Mouse (Mus musculus) hindbrain, postnatal 0 days (tissue): ENCODE data around the gene Gm49387. TPM values are rescaled to one million over a fixed set of nuclear protein-coding genes. Genes with fewer than 3 reads are reported as not detected.
"Not testable (repeated sequence)": the region's sequence is repeated elsewhere in the genome, so short reads cannot be mapped to it uniquely, and the experiment has no call there.

Source experiments
- ATAC-seq: fragments of 200-750 bp; cut with Nextera tagmentation; 2 replicates; pipeline ENCODE4 v1.8.0; 2017; ENCODE audit warnings: mild to moderate bottlenecking, moderate TSS enrichment, moderate library complexity
- DNase-seq: peaks from one replicate; pipeline ENCODE4 v3.0.0-alpha.2; 2015; ENCODE audit warnings: low spot score
- H3K27ac ChIP-seq: fragments of 300-500 bp; sonication (generic); 2 replicates; pipeline ENCODE4 v1.5.1; 2014; ENCODE audit warnings: mild to moderate bottlenecking
- H3K27me3 ChIP-seq: fragments of 300-500 bp; sonication (generic); 2 replicates; pipeline ENCODE4 v1.6.1; 2014; ENCODE audit warnings: low read length, mixed read lengths; ENCODE audit not compliant: insufficient read depth
- H3K36me3 ChIP-seq: fragments of 300-500 bp; sonication (generic); 2 replicates; pipeline ENCODE4 v1.6.1; 2014; ENCODE audit warnings: low read length, mixed read lengths; ENCODE audit not compliant: insufficient read depth
- H3K4me1 ChIP-seq: fragments of 300-500 bp; sonication (generic); 2 replicates; pipeline ENCODE4 v1.6.1; 2014; ENCODE audit warnings: antibody characterized with exemption, low read length, mixed read lengths; ENCODE audit not compliant: insufficient read depth
- H3K4me2 ChIP-seq: fragments of 300-500 bp; sonication (generic); 2 replicates; pipeline ENCODE4 v1.6.1; 2014; ENCODE audit warnings: low read depth, mild to moderate bottlenecking, low read length, moderate library complexity, mixed read lengths
- H3K4me3 ChIP-seq: fragments of 300-500 bp; sonication (generic); 2 replicates; pipeline ENCODE4 v1.5.1; 2014; ENCODE audit warnings: low read length
- H3K9ac ChIP-seq: fragments of 300-500 bp; sonication (generic); replicated peaks from 2 replicates; pipeline ENCODE4 v1.6.1; 2014; ENCODE audit warnings: mild to moderate bottlenecking, low read length, moderate library complexity, mixed read lengths
- H3K9me3 ChIP-seq: fragments of 300-500 bp; sonication (generic); 2 replicates; pipeline ENCODE4 v1.6.1; 2016; ENCODE audit warnings: low read length, mixed read lengths
- CTCF ChIP-seq: IDR thresholded peaks from 2 replicates; pipeline ENCODE4 v1.5.1; 2016; ENCODE audit warnings: antibody characterized with exemption, control low read depth, low read depth
- WGBS: fragments of 180-500 bp; shearing (Covaris S2); extraction: QIAGEN DNeasy Blood & Tissue Kit; methylation state at CpG from one replicate; pipeline ENCODE4 v1.1.7; 2014; 5-methylcytosine and 5-hydroxymethylcytosine counted together
- polyA plus RNA-seq: library from polyadenylated mRNA; unstranded; fragments of >200 nt; fragmentation: Nextera tagmentation; extraction: Ambion mirVana; gene quantifications from 2 replicates; pipeline ENCODE4 v1.2.1, GENCODE M21; 2015
- total RNA-seq: library from RNA; depleted of rRNA; stranded (reverse); fragments of >200 nt; gene quantifications from 2 replicates; pipeline ENCODE4 v1.2.3, GENCODE M21; 2014

Gm49387 gene
- total and polyA plus RNA-seq, 2 experiments from 2014 or later, result not detected

- ATAC-seq, result no peak
- H3K4me3 ChIP-seq, result no peak overlapping the region
- no peak for TF ChIP-seq CTCF
- no peak overlapping the region for H3K4me2 ChIP-seq
- H3K27ac ChIP-seq, result no peak overlapping the region
- H3K36me3 ChIP-seq, result no peaks in the 10 kb centered on the region
- 80% methylated on average over 9 of the region's 9 CpGs for WGBS
- DNase-seq, result no peak
- no peaks in the 10 kb centered on the region for H3K4me1 ChIP-seq
- no peaks in the 10 kb centered on the region for H3K9me3 ChIP-seq
- H3K9ac ChIP-seq, result no peak overlapping the region
- no peaks in the 10 kb centered on the region for H3K27me3 ChIP-seq
Measured at GRCm38 (mm10) chr14:31617204-31617603, 23.5 kb downstream of the Gm49387 start.

DNA sequence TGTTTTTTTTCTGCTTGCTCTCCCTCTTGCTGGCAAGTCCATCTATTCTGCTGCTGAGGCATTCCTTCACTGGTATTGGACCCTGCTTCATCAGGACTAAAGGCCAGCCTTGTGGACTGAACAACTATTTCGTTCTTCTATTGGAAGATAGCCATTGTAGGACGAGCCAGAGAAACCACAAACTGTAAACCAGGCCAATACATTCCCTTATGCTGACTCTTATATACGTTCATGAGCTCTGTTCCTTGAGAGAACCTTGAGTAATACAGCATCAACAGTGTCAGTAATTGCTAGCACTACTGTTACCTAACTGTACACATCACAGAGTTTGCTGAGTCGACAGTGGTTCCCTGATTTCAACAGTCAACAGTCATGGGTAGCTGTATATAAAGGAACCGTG lies 27.0 kb downstream of the Gm49387 start:
- no peaks in the 10 kb centered on the region for H3K27me3 ChIP-seq
- H3K36me3 ChIP-seq, result no peaks in the 10 kb centered on the region
- no peak overlapping the region for H3K4me3 ChIP-seq
- no peak for DNase-seq
- no peaks in the 10 kb centered on the region for H3K9me3 ChIP-seq
- WGBS, result 83% methylated on average over 5 of the region's 5 CpGs
- no peak for TF ChIP-seq CTCF
- H3K27ac ChIP-seq, result no peak overlapping the region
- ATAC-seq, result no peak
- no peak overlapping the region for H3K9ac ChIP-seq
- H3K4me1 ChIP-seq, result no peaks in the 10 kb centered on the region
- no peak overlapping the region for H3K4me2 ChIP-seq

DNA sequence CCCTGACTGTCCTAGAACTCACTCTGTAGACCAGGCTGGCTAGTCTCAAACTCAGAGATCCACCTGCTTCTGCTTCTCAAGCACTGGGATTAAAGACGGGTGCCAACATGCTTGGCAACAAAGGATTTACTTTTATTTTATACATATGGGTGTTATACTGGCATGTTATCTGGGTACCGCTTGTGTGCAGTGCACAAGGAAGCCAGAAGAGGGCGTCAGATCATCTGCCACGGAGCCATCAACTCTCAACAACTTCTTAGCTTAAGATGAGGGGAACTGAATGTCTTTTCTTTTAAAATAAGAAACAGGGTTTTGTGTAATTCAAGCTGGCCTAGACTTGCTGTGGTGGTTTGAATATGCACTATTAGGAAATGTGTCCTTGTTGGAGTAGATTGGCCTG lies 28.7 kb downstream of the Gm49387 start:
- no peak overlapping the region for H3K27ac ChIP-seq
- no peak overlapping the region for H3K9ac ChIP-seq
- peak; percentile 26; the same call in 1 of the 2 replicates for TF ChIP-seq CTCF
- H3K27me3 ChIP-seq, result no peaks in the 10 kb centered on the region
- H3K4me3 ChIP-seq, result no peak overlapping the region
- 70% methylated on average over 4 of the region's 4 CpGs for WGBS
- no peaks in the 10 kb centered on the region for H3K9me3 ChIP-seq
- ATAC-seq, result no peak
- no peak overlapping the region for H3K4me2 ChIP-seq
- H3K4me1 ChIP-seq, result no peaks in the 10 kb centered on the region
- DNase-seq, result no peak
- H3K36me3 ChIP-seq, result no peaks in the 10 kb centered on the region

DNA sequence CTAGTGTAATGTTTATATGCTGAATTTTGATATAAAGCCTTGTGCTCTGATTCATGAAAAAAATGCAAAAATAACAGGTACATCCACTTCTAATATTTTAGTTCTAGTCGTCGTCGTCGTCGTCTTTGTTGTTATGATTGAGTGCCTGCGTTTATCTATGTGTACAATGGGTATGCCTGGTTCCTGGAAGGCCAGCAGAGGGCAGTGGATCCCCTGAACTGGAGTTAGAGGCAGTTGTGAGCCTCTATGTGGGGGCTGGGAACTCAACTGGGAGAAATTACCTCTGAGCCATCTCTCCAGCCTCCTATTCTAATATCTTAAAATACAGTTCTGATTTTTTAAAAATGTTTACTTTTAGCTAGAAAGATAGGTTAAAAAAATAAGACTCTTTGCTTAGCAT lies 35.2 kb downstream of the Gm49387 start:
- Histone ChIP-seq H3K9me3 (no peaks in the 10 kb centered on the region), H3K27ac (no peak overlapping the region), H3K4me1 (no peaks in the 10 kb centered on the region), H3K9ac (no peak overlapping the region), H3K4me3 (no peak overlapping the region), H3K36me3 (no peaks in the 10 kb centered on the region), H3K27me3 (no peaks in the 10 kb centered on the region), H3K4me2 (no peak overlapping the region)
- ATAC-seq, result no peak
- 59% methylated on average over 6 of the region's 6 CpGs for WGBS
- TF ChIP-seq CTCF, result peak; percentile 39
- peak; percentile 2 for DNase-seq

DNA sequence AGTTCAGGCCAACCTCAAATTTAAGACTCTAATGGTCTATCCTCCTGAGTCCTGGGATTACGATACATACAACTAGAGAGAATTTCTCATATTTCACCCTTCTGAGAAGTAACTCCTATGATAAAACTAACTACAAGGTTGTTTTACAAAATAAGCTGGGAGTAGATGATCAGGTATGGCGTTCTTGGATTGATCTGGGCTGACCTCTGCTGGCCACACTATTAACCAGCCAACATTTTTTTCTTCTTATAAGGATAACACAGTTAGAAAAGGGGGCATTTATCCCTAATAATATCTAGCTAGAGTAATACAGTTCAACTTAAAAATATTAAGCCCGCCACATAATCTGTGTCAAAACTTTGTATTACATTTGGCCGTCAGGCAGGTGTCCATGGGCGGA lies 35.8 kb downstream of the Gm49387 start:
- TF ChIP-seq CTCF, result peak; percentile 59
- 86% methylated on average over 5 of the region's 5 CpGs for WGBS
- no peaks in the 10 kb centered on the region for H3K9me3 ChIP-seq
- H3K4me2 ChIP-seq, result no peak overlapping the region
- H3K36me3 ChIP-seq, result no peaks in the 10 kb centered on the region
- no peak for ATAC-seq
- H3K9ac ChIP-seq, result no peak overlapping the region
- no peak overlapping the region for H3K4me3 ChIP-seq
- H3K4me1 ChIP-seq, result no peaks in the 10 kb centered on the region
- DNase-seq, result peak; percentile 61
- H3K27ac ChIP-seq, result no peak overlapping the region
- H3K27me3 ChIP-seq, result no peaks in the 10 kb centered on the region

DNA sequence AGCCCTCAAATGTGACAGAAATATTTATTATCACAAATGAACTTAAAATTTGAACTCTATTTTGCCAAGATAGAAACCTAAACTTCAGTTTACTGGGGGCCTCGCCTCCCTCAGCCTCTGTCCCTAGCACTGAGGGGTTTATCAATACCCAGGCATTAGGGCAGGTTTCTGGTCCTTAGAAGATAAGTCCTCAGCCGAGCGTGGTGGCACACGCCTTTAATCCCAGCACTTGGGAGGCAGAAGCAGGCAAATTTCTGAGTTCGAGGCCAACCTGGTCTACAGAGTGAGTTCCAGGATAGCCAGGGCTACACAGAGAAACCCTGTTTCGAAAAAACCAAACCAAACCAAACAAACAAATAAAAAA lies 38.1 kb downstream of the Gm49387 start:
- WGBS, result 89% methylated on average over 6 of the region's 6 CpGs

GRCm38 (mm10) chr14:31601908-31602615 lies 38.6 kb downstream of the Gm49387 start:
- DNase-seq, result no peak
- no peak overlapping the region for H3K4me2 ChIP-seq
- 91% methylated on average over 14 of the region's 14 CpGs for WGBS
- H3K9me3 ChIP-seq, result no peaks in the 10 kb centered on the region
- H3K9ac ChIP-seq, result no peak overlapping the region
- H3K4me3 ChIP-seq, result no peak overlapping the region
- H3K27ac ChIP-seq, result no peak overlapping the region
- TF ChIP-seq CTCF, result no peak
- H3K27me3 ChIP-seq, result no peaks in the 10 kb centered on the region
- no peaks in the 10 kb centered on the region for H3K36me3 ChIP-seq
- no peaks in the 10 kb centered on the region for H3K4me1 ChIP-seq
- no peak for ATAC-seq

More for the DNA sequence above, 38.1 kb downstream of the Gm49387 start:
- H3K4me3 ChIP-seq, H3K36me3 ChIP-seq, H3K4me1 ChIP-seq, H3K9me3 ChIP-seq, H3K4me2 ChIP-seq, H3K27me3 ChIP-seq, H3K27ac ChIP-seq, DNase-seq, ATAC-seq, H3K9ac ChIP-seq: not testable (repeated sequence)
